Mouse (Mus musculus) forebrain, embryonic 15.5 days (tissue): Measurements from ENCODE around the gene Olfr462. TPM values are rescaled to one million over a fixed set of nuclear protein-coding genes. Genes with fewer than 3 reads are reported as not detected.
"Not testable (repeated sequence)": the region's sequence is repeated elsewhere in the genome, so short reads cannot be mapped to it uniquely, and the experiment has no call there.

Source experiments
- ATAC-seq: fragments of 200-750 bp; cut with Nextera tagmentation; replicated peaks from 2 replicates; pipeline ENCODE4 v1.8.0; 2017; ENCODE audit warnings: mild to moderate bottlenecking, moderate TSS enrichment, moderate library complexity
- H3K27ac ChIP-seq: fragments of 300-500 bp; sonication (generic); replicated peaks from 2 replicates; pipeline ENCODE4 v1.5.1; 2015; ENCODE audit warnings: mild to moderate bottlenecking, inconsistent platforms
- H3K27me3 ChIP-seq: fragments of 300-500 bp; sonication (generic); 2 replicates; pipeline ENCODE4 v1.6.1; 2015; ENCODE audit warnings: inconsistent platforms
- H3K36me3 ChIP-seq: fragments of 300-500 bp; sonication (generic); 2 replicates; pipeline ENCODE4 v1.6.1; 2015; ENCODE audit warnings: mild to moderate bottlenecking, inconsistent platforms
- H3K4me1 ChIP-seq: fragments of 300-500 bp; sonication (generic); 2 replicates; pipeline ENCODE4 v1.6.1; 2015; ENCODE audit warnings: inconsistent platforms
- H3K4me2 ChIP-seq: fragments of 300-500 bp; sonication (generic); replicated peaks from 2 replicates; pipeline ENCODE4 v1.6.1; 2015; ENCODE audit warnings: mild to moderate bottlenecking, inconsistent platforms
- H3K4me3 ChIP-seq: fragments of 300-500 bp; sonication (generic); 2 replicates; pipeline ENCODE4 v1.5.1; 2015; ENCODE audit warnings: mild to moderate bottlenecking, inconsistent platforms
- H3K9ac ChIP-seq: fragments of 300-500 bp; sonication (generic); replicated peaks from 2 replicates; pipeline ENCODE4 v1.6.1; 2015; ENCODE audit warnings: mild to moderate bottlenecking, inconsistent platforms
- H3K9me3 ChIP-seq: fragments of 300-500 bp; sonication (generic); 2 replicates; pipeline ENCODE4 v1.6.1; 2016; ENCODE audit warnings: inconsistent platforms
- WGBS: fragments of 180-500 bp; shearing (Covaris S2); methylation state at CpG from one replicate; pipeline ENCODE4 v1.1.7; 2015; ENCODE audit warnings: mixed read lengths; 5-methylcytosine and 5-hydroxymethylcytosine counted together
- polyA plus RNA-seq: library from polyadenylated mRNA; unstranded; fragments of >200 nt; fragmentation: Nextera tagmentation; extraction: Ambion mirVana; gene quantifications from 2 replicates; pipeline ENCODE4 v1.2.1, GENCODE M21; 2015

Olfr462 gene
- polyA plus RNA-seq, 1 experiment from 2014 or later = not detected

- H3K27ac ChIP-seq = no peak within 1 kb of the TSS
- no peak within 1 kb of the TSS for H3K4me2 ChIP-seq
- WGBS = 79% methylated on average over 6 of the region's 6 CpGs
- H3K9ac ChIP-seq = no peak within 1 kb of the TSS
- no peaks in the 10 kb centered on the region for H3K36me3 ChIP-seq
- H3K4me1 ChIP-seq = no peaks in the 10 kb centered on the region
- ATAC-seq = no peak
- H3K9me3 ChIP-seq = no peaks in the 10 kb centered on the region
- no peaks in the 10 kb centered on the region for H3K27me3 ChIP-seq
- no peak within 1 kb of the TSS for H3K4me3 ChIP-seq
These were observed 16.6 kb downstream of the Olfr462 start, which contains the start of gene Epx for GRCm38 (mm10) chr11:87875436-87875835. Gene Epx, minus strand, starts transcription at chr11:87875536.

- H3K4me1 ChIP-seq = no peaks in the 10 kb centered on the region
- no peak overlapping the region for H3K4me3 ChIP-seq
- no peaks in the 10 kb centered on the region for H3K36me3 ChIP-seq
- no peak overlapping the region for H3K27ac ChIP-seq
- H3K4me2 ChIP-seq = no peak overlapping the region
- no peaks in the 10 kb centered on the region for H3K27me3 ChIP-seq
- no peaks in the 10 kb centered on the region for H3K9me3 ChIP-seq
- 34% methylated on average over 8 of the region's 8 CpGs for WGBS
- H3K9ac ChIP-seq = no peak overlapping the region
- no peak for ATAC-seq
These were observed 20.3 kb downstream of the Olfr462 start for GRCm38 (mm10) chr11:87871766-87872165.

GRCm38 (mm10) chr11:87870096-87870495 is 22.0 kb downstream of the Olfr462 start:
- Histone ChIP-seq H3K27me3 (no peaks in the 10 kb centered on the region), H3K9me3 (no peaks in the 10 kb centered on the region), H3K9ac (no peak overlapping the region), H3K4me2 (no peak overlapping the region), H3K4me1 (no peaks in the 10 kb centered on the region), H3K36me3 (no peaks in the 10 kb centered on the region), H3K27ac (no peak overlapping the region), H3K4me3 (no peak overlapping the region)
- no peak for ATAC-seq
- 80% methylated on average over 2 of the region's 2 CpGs for WGBS

- 93% methylated on average over 1 of the region's 2 CpGs for WGBS
- H3K4me1 ChIP-seq = not testable (repeated sequence)
These were observed 25.2 kb downstream of the Olfr462 start for GRCm38 (mm10) chr11:87866891-87867290.

GRCm38 (mm10) chr11:87862805-87863204 is 29.3 kb downstream of the Olfr462 start:
- Histone ChIP-seq H3K4me1 (no peaks in the 10 kb centered on the region), H3K9ac (no peak overlapping the region), H3K4me2 (no peak overlapping the region), H3K27ac (no peak overlapping the region), H3K36me3 (peaks cover 3% of the 10 kb centered on the region; the same call in 1 of the 2 replicates), H3K4me3 (no peak overlapping the region), H3K9me3 (no peaks in the 10 kb centered on the region), H3K27me3 (no peaks in the 10 kb centered on the region)
- ATAC-seq = no peak
- 96% methylated on average over 13 of the region's 13 CpGs for WGBS

More at GRCm38 (mm10) chr11:87866891-87867290, 25.2 kb downstream of the Olfr462 start:
- H3K4me2 ChIP-seq, H3K36me3 ChIP-seq, H3K27ac ChIP-seq, H3K9me3 ChIP-seq, ATAC-seq, H3K27me3 ChIP-seq, H3K4me3 ChIP-seq, H3K9ac ChIP-seq: not testable (repeated sequence)

- no peak overlapping the region for H3K4me2 ChIP-seq
- no peak for ATAC-seq
- H3K9ac ChIP-seq = no peak overlapping the region
- 80% methylated on average over 9 of the region's 9 CpGs for WGBS
- H3K27ac ChIP-seq = no peak overlapping the region
- H3K9me3 ChIP-seq = no peaks in the 10 kb centered on the region
- no peak overlapping the region for H3K4me3 ChIP-seq
- H3K4me1 ChIP-seq = no peaks in the 10 kb centered on the region
- no peaks in the 10 kb centered on the region for H3K27me3 ChIP-seq
- H3K36me3 ChIP-seq = peaks cover 3% of the 10 kb centered on the region; the same call in 1 of the 2 replicates
These were observed 31.6 kb downstream of the Olfr462 start for GRCm38 (mm10) chr11:87860426-87860825.

- no peak overlapping the region for H3K4me3 ChIP-seq
- H3K4me1 ChIP-seq = no peaks in the 10 kb centered on the region
- H3K9ac ChIP-seq = no peak overlapping the region
- H3K36me3 ChIP-seq = peaks cover 3% of the 10 kb centered on the region; the same call in 1 of the 2 replicates
- WGBS = 89% methylated on average over 11 of the region's 11 CpGs
- H3K27me3 ChIP-seq = no peaks in the 10 kb centered on the region
- H3K9me3 ChIP-seq = no peaks in the 10 kb centered on the region
- no peak overlapping the region for H3K4me2 ChIP-seq
- no peak for ATAC-seq
- no peak overlapping the region for H3K27ac ChIP-seq
These were observed 32.8 kb downstream of the Olfr462 start for GRCm38 (mm10) chr11:87859273-87859672.

- no peak overlapping the region for H3K9ac ChIP-seq
- H3K27ac ChIP-seq = no peak overlapping the region
- peaks cover 11% of the 10 kb centered on the region for H3K4me1 ChIP-seq
- no peaks in the 10 kb centered on the region for H3K9me3 ChIP-seq
- WGBS = 89% methylated on average over 7 of the region's 7 CpGs
- no peaks in the 10 kb centered on the region for H3K36me3 ChIP-seq
- no peak for ATAC-seq
- H3K27me3 ChIP-seq = no peaks in the 10 kb centered on the region
- H3K4me2 ChIP-seq = no peak overlapping the region
- no peak overlapping the region for H3K4me3 ChIP-seq
These were observed 37.5 kb downstream of the Olfr462 start for GRCm38 (mm10) chr11:87854550-87854949.

- peak; percentile 47; the same call in 1 of the 2 replicates for ATAC-seq
- H3K27me3 ChIP-seq = no peaks in the 10 kb centered on the region
- peak overlapping the region; percentile 61 for H3K9ac ChIP-seq
- peak overlapping the region; percentile 84 for H3K4me2 ChIP-seq
- peak overlapping the region; percentile 59 for H3K4me3 ChIP-seq
- 32% methylated on average over 8 of the region's 8 CpGs for WGBS
- no peaks in the 10 kb centered on the region for H3K36me3 ChIP-seq
- H3K9me3 ChIP-seq = no peaks in the 10 kb centered on the region
- peaks cover 11% of the 10 kb centered on the region for H3K4me1 ChIP-seq
- peak overlapping the region; percentile 83 for H3K27ac ChIP-seq
These were observed 38.5 kb downstream of the Olfr462 start for GRCm38 (mm10) chr11:87853597-87853954.

GRCm38 (mm10) chr11:87852690-87853596 is 39.1 kb downstream of the Olfr462 start, which contains the start of gene Mks1:
Gene Mks1, plus strand, starts transcription at chr11:87853215.
- Histone ChIP-seq H3K9me3 (no peaks in the 10 kb centered on the region), H3K4me2 (peak within 1 kb of the TSS; percentile 84), H3K4me1 (peaks cover 11% of the 10 kb centered on the region), H3K27ac (peak within 1 kb of the TSS; percentile 83), H3K36me3 (no peaks in the 10 kb centered on the region), H3K4me3 (peak within 1 kb of the TSS; percentile 59), H3K27me3 (no peaks in the 10 kb centered on the region), H3K9ac (peak within 1 kb of the TSS; percentile 61)
- WGBS = 4% methylated on average over 40 of the region's 40 CpGs
- ATAC-seq = peak; percentile 98

GRCm38 (mm10) chr11:87847884-87848283 is 44.2 kb downstream of the Olfr462 start:
- no peak overlapping the region for H3K27ac ChIP-seq
- H3K9ac ChIP-seq = no peak overlapping the region
- whole genome bisulfite sequencing = 69% methylated on average over 6 of the region's 6 CpGs
- no peaks in the 10 kb centered on the region for H3K27me3 ChIP-seq
- H3K9me3 ChIP-seq = no peaks in the 10 kb centered on the region
- H3K4me1 ChIP-seq = peaks cover 3% of the 10 kb centered on the region
- no peaks in the 10 kb centered on the region for H3K36me3 ChIP-seq
- ATAC-seq = no peak
- no peak overlapping the region for H3K4me3 ChIP-seq
- H3K4me2 ChIP-seq = no peak overlapping the region

- 84% methylated on average over 12 of the region's 12 CpGs for WGBS
- ATAC-seq = no peak
- Histone ChIP-seq H3K9ac (no peak overlapping the region), H3K9me3 (no peaks in the 10 kb centered on the region), H3K27ac (no peak overlapping the region), H3K27me3 (no peaks in the 10 kb centered on the region), H3K36me3 (no peaks in the 10 kb centered on the region), H3K4me3 (no peak overlapping the region), H3K4me2 (no peak overlapping the region), H3K4me1 (no peaks in the 10 kb centered on the region)
These were observed 45.0 kb downstream of the Olfr462 start for GRCm38 (mm10) chr11:87846968-87847600.
